Mouse (Mus musculus): ENCODE measurements around the gene Gm17545. TPM values are rescaled to one million over a fixed set of nuclear protein-coding genes. Genes with fewer than 3 reads are reported as not detected.

Gm17545 gene
- polyA plus RNA-seq, 1 experiment = not detected

DNA sequence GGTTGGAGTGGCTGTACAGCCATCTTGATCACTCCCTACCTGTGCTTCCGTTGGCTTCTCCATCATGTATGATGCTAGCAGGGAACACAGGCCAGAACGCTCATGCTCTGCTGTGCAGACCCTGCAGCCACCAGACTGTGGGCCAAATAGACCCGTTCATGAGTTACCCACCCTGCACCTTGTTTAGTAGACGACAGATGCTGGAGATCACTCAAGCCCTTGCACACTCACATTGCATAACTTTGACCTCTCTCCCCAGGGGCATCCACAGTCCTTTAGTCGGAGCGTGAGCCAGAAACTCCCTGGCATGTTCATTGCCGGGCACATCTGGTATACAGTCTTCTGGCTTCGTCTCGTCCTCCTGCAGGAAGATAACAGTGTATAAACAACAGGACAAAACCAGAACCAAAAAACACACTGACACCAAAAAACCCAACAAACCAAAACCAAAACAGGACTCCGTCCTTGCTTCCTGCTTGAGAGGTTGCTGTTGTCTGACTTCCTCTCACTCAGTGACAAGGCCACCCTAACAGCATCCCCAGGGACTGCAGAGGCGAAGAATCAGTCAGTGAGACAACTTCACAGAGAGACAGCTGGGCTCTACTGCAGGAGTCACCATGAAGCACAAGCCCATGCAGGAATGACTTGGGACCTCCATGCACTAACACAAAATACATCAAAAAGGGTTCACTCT is 3.2 kb downstream of the Gm17545 start:
- Histone ChIP-seq H3K36me3 (ENCODE audit: control insufficient read depth, insufficient read depth, low read length) (no peaks in the 10 kb centered on the region; the same call in 1 of the 2 replicates), H3K27me3 (replicated peaks; ENCODE audit: control insufficient read depth, insufficient read depth, low read length) (no peaks in the 10 kb centered on the region), H3K27ac (ENCODE audit: insufficient read depth, low read depth, low read length) (no peak overlapping the region), H3K4me3 (ENCODE audit: insufficient read depth, low read depth, low read length) (no peak overlapping the region), H3K4me1 (ENCODE audit: control insufficient read depth, insufficient read depth, low read length) (no peaks in the 10 kb centered on the region)
- peak; percentile 23 for DNase-seq
- 76% methylated on average over 11 of the region's 11 CpGs for WGBS
- TF ChIP-seq POLR2A (IDR thresholded peaks at IDR 0.05; ENCODE audit: low read depth, low read length) (no peak), CTCF (conservative IDR thresholded peaks at IDR 0.05; ENCODE audit: insufficient read depth, insufficient read length, low read depth, low read length) (no peak)

DNA sequence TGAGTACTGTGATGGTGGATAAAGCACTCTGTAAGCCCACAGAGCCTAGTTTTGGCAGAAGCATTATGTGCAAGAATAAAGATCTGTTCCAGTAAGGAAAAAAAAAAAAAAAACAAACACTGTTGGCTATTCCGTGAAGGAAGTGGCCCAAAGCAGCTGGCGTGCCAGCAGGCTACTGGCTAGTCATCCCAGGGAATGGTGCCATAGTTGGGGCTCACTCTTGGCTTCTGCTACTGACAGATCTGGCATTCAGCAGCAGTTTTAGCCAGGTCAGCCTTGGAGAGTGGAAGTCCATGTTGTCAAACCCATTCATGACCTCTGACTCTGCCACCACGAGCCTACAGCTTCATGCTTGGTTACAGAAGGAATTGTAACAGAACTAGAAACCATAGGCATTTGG is 7.9 kb downstream of the Gm17545 start:
- WGBS = 74% methylated on average over 3 of the region's 3 CpGs
- Histone ChIP-seq H3K36me3 (ENCODE audit: control insufficient read depth, insufficient read depth, low read length) (no peaks in the 10 kb centered on the region), H3K27me3 (replicated peaks; ENCODE audit: control insufficient read depth, insufficient read depth, low read length) (no peaks in the 10 kb centered on the region), H3K4me3 (ENCODE audit: insufficient read depth, low read depth, low read length) (no peak overlapping the region), H3K27ac (ENCODE audit: insufficient read depth, low read depth, low read length) (no peak overlapping the region), H3K4me1 (ENCODE audit: control insufficient read depth, insufficient read depth, low read length) (no peaks in the 10 kb centered on the region)
- peak; percentile 8 for DNase-seq
- TF ChIP-seq POLR2A (IDR thresholded peaks at IDR 0.05; ENCODE audit: low read depth, low read length) = no peak
- TF ChIP-seq CTCF (conservative IDR thresholded peaks at IDR 0.05; ENCODE audit: insufficient read depth, insufficient read length, low read depth, low read length) = no peak

DNA sequence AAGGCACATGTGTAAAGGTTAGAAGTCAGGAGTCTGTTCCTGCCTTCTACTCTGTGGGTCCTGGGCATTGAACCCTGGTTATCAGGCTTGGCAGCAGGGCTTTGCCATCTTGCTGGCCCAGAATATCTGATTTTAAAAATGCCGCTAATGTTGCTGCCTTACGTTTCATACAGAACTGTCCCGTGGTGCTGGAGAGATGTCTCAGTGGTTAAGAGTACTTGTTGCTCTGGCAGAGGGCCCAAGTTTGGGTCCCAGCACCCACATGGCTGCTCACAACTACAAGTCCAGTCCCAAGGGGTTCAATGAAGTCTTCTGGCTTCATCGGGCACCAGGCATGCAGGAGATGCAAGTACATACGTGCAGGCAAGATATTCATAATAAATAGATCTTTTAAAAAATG is 12.1 kb downstream of the Gm17545 start:
- 93% methylated on average over 5 of the region's 5 CpGs for WGBS
- Histone ChIP-seq H3K4me1 (ENCODE audit: control insufficient read depth, insufficient read depth, low read length) (peaks cover 3% of the 10 kb centered on the region; the same call in 1 of the 2 replicates), H3K27ac (ENCODE audit: insufficient read depth, low read depth, low read length) (no peak overlapping the region), H3K27me3 (replicated peaks; ENCODE audit: control insufficient read depth, insufficient read depth, low read length) (no peaks in the 10 kb centered on the region), H3K36me3 (ENCODE audit: control insufficient read depth, insufficient read depth, low read length) (no peaks in the 10 kb centered on the region), H3K4me3 (ENCODE audit: insufficient read depth, low read depth, low read length) (no peak overlapping the region)
- DNase-seq = no peak
- TF ChIP-seq CTCF (conservative IDR thresholded peaks at IDR 0.05; ENCODE audit: insufficient read depth, insufficient read length, low read depth, low read length) (no peak), POLR2A (IDR thresholded peaks at IDR 0.05; ENCODE audit: low read depth, low read length) (no peak)

DNA sequence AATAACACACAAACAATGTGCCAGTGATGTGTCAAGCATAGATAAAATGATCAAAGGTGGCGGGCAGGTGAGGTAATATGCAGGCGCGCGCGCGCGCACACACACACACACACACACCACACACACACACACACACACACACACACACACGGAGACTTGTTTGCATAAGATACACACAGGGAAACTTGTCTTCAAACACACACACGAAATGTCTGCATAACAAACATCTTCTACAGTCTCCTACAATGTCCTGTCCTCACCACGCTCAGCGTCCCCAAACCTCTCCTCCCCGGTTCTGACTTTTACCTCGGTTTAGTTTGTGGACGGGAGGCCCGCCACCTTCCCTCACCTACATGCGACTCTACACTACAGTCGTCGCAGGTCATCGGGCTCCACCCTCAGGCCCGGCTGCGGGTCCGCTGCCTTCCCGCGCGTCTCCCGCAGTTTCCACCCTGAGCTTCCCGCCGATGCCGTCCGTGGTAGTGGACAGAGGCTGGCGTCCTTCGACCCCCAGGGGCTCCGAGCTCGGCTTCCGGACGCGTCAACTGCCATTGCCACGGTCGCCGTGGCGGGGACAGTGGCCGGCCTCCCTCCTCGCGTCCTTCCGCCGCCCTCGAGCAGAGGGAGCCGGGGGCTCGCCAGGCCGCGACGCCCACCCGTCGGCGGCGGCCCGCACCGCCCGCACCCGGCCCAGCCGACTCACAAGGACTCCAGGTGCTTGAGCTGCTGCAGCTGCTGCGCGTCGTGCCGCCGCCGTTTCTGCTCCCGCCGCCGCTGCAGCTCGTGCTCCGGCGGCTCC is 13.5 kb downstream of the Gm17545 start:
- H3K27me3 ChIP-seq (replicated peaks; ENCODE audit: control insufficient read depth, insufficient read depth, low read length) = no peaks in the 10 kb centered on the region
- H3K36me3 ChIP-seq (ENCODE audit: control insufficient read depth, insufficient read depth, low read length) = no peaks in the 10 kb centered on the region
- TF ChIP-seq CTCF (conservative IDR thresholded peaks at IDR 0.05; ENCODE audit: insufficient read depth, insufficient read length, low read depth, low read length) (no peak), POLR2A (IDR thresholded peaks at IDR 0.05; ENCODE audit: low read depth, low read length) (no peak)
- DNase-seq = peak; percentile 51
- H3K4me1 ChIP-seq (ENCODE audit: control insufficient read depth, insufficient read depth, low read length) = peaks cover 3% of the 10 kb centered on the region; the same call in 1 of the 2 replicates
- under 1% methylated on average over 73 of the region's 73 CpGs for WGBS
- peak overlapping the region; percentile 92 for H3K4me3 ChIP-seq (ENCODE audit: insufficient read depth, low read depth, low read length)
- peak overlapping the region; percentile 80 for H3K27ac ChIP-seq (ENCODE audit: insufficient read depth, low read depth, low read length)

DNA sequence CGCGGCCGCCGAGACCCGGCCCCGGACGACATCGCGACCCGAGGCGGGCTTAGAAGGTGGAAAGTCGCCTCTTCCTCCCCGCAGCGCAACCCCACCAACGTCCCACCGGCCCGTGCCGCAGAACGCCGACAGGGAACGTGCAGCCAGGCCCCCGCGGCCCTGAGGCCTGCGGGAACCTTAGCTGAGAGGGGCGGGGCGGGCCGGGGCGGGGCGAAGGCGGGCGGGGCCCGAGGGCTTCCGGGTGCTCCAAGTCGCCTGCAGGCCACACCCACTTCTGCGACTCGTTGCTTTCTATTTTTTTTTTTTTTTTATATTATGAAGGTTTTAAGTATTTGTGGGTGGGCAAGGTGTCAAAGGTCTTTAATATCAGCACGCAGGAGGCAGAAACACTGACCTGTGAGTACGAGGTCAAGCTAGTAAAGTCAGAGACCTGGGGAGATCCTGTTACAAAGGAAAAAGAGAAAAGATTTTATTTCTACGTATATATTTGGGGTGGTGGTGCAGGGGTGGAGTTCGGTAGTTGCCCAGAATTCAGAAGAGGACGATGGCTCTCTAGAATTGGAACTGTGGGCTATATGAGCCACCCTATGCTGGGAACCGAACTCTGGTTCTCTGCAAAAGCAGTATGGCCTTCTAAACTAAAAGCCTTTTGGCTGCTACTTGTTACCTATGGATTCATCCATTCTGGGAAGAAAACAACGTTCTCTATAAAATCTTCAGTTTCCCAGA is 14.2 kb downstream of the Gm17545 start:
- H3K36me3 ChIP-seq (ENCODE audit: control insufficient read depth, insufficient read depth, low read length) = no peaks in the 10 kb centered on the region
- peak overlapping the region; percentile 80 for H3K27ac ChIP-seq (ENCODE audit: insufficient read depth, low read depth, low read length)
- peak overlapping the region; percentile 92 for H3K4me3 ChIP-seq (ENCODE audit: insufficient read depth, low read depth, low read length)
- TF ChIP-seq POLR2A (IDR thresholded peaks at IDR 0.05; ENCODE audit: low read depth, low read length) (no peak), CTCF (conservative IDR thresholded peaks at IDR 0.05; ENCODE audit: insufficient read depth, insufficient read length, low read depth, low read length) (no peak)
- H3K4me1 ChIP-seq (ENCODE audit: control insufficient read depth, insufficient read depth, low read length) = peaks cover 3% of the 10 kb centered on the region; the same call in 1 of the 2 replicates
- WGBS = 3% methylated on average over 41 of the region's 43 CpGs
- no peaks in the 10 kb centered on the region for H3K27me3 ChIP-seq (replicated peaks; ENCODE audit: control insufficient read depth, insufficient read depth, low read length)
- peak; percentile 74 for DNase-seq

DNA sequence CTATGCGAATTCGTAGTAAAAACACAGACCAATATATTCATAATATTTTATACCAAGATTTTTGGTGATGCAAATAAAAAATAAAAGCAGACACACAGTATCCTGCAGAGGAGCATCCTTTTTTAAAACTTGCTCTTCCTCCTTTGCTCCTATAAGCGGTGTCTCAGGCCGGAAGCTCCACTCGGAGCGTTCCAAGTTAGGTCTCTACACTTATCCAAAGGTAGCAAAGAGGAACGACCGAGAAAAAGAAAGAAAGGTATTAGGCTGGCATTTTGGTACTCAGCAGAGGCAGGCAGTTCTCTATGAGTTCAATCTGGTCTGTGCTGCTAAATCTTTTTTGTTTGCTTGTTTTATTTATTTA is 14.8 kb downstream of the Gm17545 start:
- 80% methylated on average over 8 of the region's 8 CpGs for WGBS
- Histone ChIP-seq H3K27ac (ENCODE audit: insufficient read depth, low read depth, low read length) (no peak overlapping the region), H3K4me3 (ENCODE audit: insufficient read depth, low read depth, low read length) (no peak overlapping the region), H3K27me3 (replicated peaks; ENCODE audit: control insufficient read depth, insufficient read depth, low read length) (no peaks in the 10 kb centered on the region), H3K36me3 (ENCODE audit: control insufficient read depth, insufficient read depth, low read length) (no peaks in the 10 kb centered on the region), H3K4me1 (ENCODE audit: control insufficient read depth, insufficient read depth, low read length) (peaks cover 3% of the 10 kb centered on the region; the same call in 1 of the 2 replicates)
- DNase-seq = no peak
- no peak for TF ChIP-seq POLR2A (IDR thresholded peaks at IDR 0.05; ENCODE audit: low read depth, low read length)
- TF ChIP-seq CTCF (conservative IDR thresholded peaks at IDR 0.05; ENCODE audit: insufficient read depth, insufficient read length, low read depth, low read length) = no peak
